Mouse (Mus musculus): Measurements from ENCODE around the gene Barhl2. TPM values are rescaled to one million over a fixed set of nuclear protein-coding genes. Genes with fewer than 3 reads are reported as not detected.

Gene Barhl2
- total and polyA plus RNA-seq, 2 experiments from 2014 or later, result not detected

DNA sequence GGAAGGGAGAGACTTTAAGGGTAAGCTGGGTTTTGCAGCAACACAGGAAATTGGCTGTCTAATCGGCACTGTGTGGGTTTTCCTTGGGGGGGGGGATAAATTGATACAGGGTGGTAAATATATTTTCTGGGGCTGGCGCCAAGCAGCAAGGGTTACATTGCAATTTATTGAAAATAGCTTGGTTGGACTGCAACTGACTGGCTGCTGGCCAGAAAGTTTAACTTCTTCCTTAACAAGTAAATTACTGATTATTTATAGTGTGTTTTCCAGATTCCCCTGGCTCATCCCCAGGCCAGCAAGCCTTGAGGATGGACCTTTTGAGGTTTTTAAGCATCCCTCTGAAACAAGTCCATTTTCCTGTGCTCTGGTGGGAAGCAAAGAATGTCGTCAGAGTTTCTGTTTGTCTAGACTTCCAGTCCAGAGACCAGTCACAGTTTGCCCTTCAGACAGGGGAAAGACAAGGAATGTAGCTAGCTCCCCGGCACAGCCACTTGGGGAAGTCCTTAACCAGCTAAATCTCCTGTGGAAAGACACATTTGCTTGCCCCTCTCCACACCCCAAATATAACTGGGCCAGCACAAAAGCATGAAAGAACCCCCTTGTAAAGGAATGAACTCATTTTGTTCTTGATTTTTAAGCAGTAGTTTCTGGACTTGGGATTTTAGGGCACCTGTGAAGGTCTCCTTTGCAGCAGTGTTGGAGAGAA, 8.1 kb downstream of the Barhl2 start:
- ATAC-seq (ENCODE audit: insufficient read depth, low read depth), result no peak
- H3K9ac ChIP-seq (replicated peaks; ENCODE audit: low read depth, low read length), result no peak overlapping the region
- WGBS, result 20% methylated on average over 4 of the region's 4 CpGs
- no peak overlapping the region for H3K27ac ChIP-seq (ENCODE audit: low read depth)
- H3K9me3 ChIP-seq (replicated peaks; ENCODE audit: control insufficient read depth, low read length), result no peaks in the 10 kb centered on the region; the same call in 1 of the 2 replicates
- no peaks in the 10 kb centered on the region for H3K36me3 ChIP-seq (replicated peaks; ENCODE audit: control insufficient read depth, insufficient read depth, low read length)
- DNase-seq (ENCODE audit: low spot score), result no peak
- H3K4me1 ChIP-seq (ENCODE audit: control insufficient read depth, insufficient read depth), result no peaks in the 10 kb centered on the region
- TF ChIP-seq EP300 (IDR thresholded peaks at IDR 0.05; ENCODE audit: low read depth), result no peak
- no peak for TF ChIP-seq CTCF (IDR thresholded peaks at IDR 0.05; ENCODE audit: low read depth)
- no peak overlapping the region for H3K4me3 ChIP-seq (ENCODE audit: low read depth, low read length)
- peaks cover 98% of the 10 kb centered on the region for H3K27me3 ChIP-seq (ENCODE audit: control insufficient read depth, insufficient read depth, low read length)
- no peak overlapping the region for H3K4me2 ChIP-seq (ENCODE audit: low read depth, low read length)

DNA sequence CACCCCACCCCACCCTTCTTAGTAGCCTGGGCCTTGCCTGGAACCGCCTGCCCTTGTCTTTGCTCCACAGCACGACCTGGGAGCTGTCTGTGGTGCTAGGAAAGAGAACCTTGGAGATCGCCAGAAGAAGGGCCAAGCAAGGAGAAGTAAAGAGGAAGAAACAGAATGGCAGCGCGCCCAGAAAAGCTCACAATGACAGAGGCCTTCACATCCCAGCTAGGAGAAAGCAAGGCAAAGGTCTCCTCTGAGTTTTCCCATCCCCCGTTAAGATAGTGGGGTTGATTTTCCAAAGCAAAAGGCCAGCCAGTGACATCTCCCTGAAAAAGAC, 9.2 kb downstream of the Barhl2 start:
- Histone ChIP-seq H3K9me3 (replicated peaks; ENCODE audit: control insufficient read depth, low read length) (no peaks in the 10 kb centered on the region; the same call in 1 of the 2 replicates), H3K4me3 (ENCODE audit: low read depth, low read length) (no peak overlapping the region), H3K4me2 (ENCODE audit: low read depth, low read length) (no peak overlapping the region), H3K27ac (ENCODE audit: low read depth) (no peak overlapping the region), H3K27me3 (ENCODE audit: control insufficient read depth, insufficient read depth, low read length) (peaks cover 88% of the 10 kb centered on the region), H3K4me1 (ENCODE audit: control insufficient read depth, insufficient read depth) (no peaks in the 10 kb centered on the region), H3K36me3 (replicated peaks; ENCODE audit: control insufficient read depth, insufficient read depth, low read length) (no peaks in the 10 kb centered on the region), H3K9ac (replicated peaks; ENCODE audit: low read depth, low read length) (no peak overlapping the region)
- no peak for ATAC-seq (ENCODE audit: insufficient read depth, low read depth)
- under 1% methylated on average over 6 of the region's 6 CpGs for WGBS
- no peak for TF ChIP-seq EP300 (IDR thresholded peaks at IDR 0.05; ENCODE audit: low read depth)
- TF ChIP-seq CTCF (IDR thresholded peaks at IDR 0.05; ENCODE audit: low read depth), result no peak
- no peak for DNase-seq (ENCODE audit: low spot score)

DNA sequence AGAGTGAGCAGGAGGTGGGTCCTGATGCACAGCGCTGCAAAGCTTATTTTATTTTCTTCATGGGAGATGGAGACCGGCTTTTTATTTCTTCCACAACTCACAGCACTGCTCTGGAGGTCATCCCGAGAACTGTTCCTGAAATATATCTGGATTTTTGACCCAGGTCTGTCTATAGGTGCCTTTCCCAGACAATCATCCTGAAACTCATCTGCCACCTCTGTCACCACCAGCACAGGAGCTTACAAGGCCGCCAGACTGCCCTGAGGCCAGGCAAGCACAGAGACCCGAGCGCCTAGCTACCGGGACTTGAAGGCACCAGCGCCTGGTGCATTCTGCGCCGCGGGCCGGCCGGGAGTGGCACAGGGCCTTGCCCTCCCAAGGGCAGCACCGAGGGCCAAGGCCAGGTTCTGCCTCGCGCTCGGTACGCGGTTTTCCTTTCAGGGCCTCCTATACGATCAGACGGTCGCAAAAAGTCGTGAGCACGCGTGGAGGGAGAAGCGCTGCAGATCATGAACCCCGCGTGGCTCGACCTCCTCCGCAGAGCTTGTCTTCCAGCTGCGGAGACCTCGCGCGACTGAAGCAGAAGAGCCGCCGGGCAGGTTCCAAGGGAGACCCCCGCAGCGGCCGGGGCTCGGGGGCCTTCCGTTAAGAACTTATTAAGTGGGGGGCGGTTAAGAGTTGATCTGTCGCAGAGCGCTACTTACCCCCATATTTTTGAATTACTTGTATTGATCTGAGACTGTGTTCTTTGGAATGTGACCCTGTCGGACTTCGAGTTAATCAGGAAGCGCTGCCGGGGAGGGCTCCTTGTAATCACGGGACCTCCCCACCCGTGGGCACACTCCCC, 9.8 kb downstream of the Barhl2 start:
- 6% methylated on average over 50 of the region's 50 CpGs for WGBS

DNA sequence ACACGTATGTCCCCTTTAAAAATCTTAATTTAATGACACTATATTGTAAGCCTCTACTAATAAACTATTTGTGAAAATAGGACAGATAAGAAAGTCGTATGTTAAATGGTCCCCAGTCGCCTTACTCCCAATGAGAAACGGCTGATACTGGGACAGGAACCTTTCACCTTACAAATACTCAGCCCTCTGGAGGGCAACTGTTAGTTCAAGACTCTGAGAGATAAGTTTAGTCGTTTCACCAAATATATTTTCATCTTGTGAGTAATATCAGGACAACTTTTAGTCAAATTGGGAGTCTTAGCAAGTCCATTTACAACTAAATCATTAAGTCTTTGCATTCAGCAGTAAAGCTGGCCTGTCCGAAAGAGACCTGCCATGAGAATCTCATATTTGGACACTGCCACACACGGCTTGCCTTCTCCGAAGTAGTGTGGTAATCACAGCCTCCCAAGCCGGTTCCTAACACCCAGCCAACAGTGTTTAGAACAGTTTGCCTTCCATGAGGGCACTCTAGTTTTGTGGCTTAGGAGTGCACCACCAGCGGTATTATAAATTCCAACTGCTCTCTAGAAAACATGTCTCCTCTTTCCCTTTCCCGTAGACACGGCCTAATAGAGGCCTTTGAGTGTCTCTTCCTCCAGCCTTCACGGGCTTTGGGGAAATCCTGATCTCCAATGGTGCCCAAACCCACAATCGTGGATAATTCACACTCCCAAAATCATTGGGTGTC, 10.7 kb downstream of the Barhl2 start:
- Histone ChIP-seq H3K4me1 (ENCODE audit: control insufficient read depth, insufficient read depth) (no peaks in the 10 kb centered on the region), H3K4me2 (ENCODE audit: low read depth, low read length) (no peak overlapping the region), H3K9ac (replicated peaks; ENCODE audit: low read depth, low read length) (no peak overlapping the region), H3K4me3 (ENCODE audit: low read depth, low read length) (no peak overlapping the region), H3K27me3 (ENCODE audit: control insufficient read depth, insufficient read depth, low read length) (peaks cover 82% of the 10 kb centered on the region), H3K9me3 (replicated peaks; ENCODE audit: control insufficient read depth, low read length) (no peaks in the 10 kb centered on the region), H3K36me3 (replicated peaks; ENCODE audit: control insufficient read depth, insufficient read depth, low read length) (no peaks in the 10 kb centered on the region), H3K27ac (ENCODE audit: low read depth) (no peak overlapping the region)
- WGBS, result 47% methylated on average over 14 of the region's 14 CpGs
- no peak for TF ChIP-seq EP300 (IDR thresholded peaks at IDR 0.05; ENCODE audit: low read depth)
- TF ChIP-seq CTCF (IDR thresholded peaks at IDR 0.05; ENCODE audit: low read depth), result no peak
- DNase-seq (ENCODE audit: low spot score) (no peak), ATAC-seq (ENCODE audit: insufficient read depth, low read depth) (no peak)

More for the DNA sequence above, 9.8 kb downstream of the Barhl2 start:
- TF ChIP-seq CTCF (IDR thresholded peaks at IDR 0.05; ENCODE audit: low read depth) (no peak), EP300 (IDR thresholded peaks at IDR 0.05; ENCODE audit: low read depth) (no peak)
- H3K27me3 ChIP-seq (ENCODE audit: control insufficient read depth, insufficient read depth, low read length), result peaks cover 85% of the 10 kb centered on the region
- no peaks in the 10 kb centered on the region; the same call in 1 of the 2 replicates for H3K9me3 ChIP-seq (replicated peaks; ENCODE audit: control insufficient read depth, low read length)
- DNase-seq (ENCODE audit: low spot score), result no peak
- H3K4me1 ChIP-seq (ENCODE audit: control insufficient read depth, insufficient read depth), result no peaks in the 10 kb centered on the region
- no peak overlapping the region for H3K9ac ChIP-seq (replicated peaks; ENCODE audit: low read depth, low read length)
- no peak for ATAC-seq (ENCODE audit: insufficient read depth, low read depth)
- no peaks in the 10 kb centered on the region for H3K36me3 ChIP-seq (replicated peaks; ENCODE audit: control insufficient read depth, insufficient read depth, low read length)
- H3K4me3 ChIP-seq (ENCODE audit: low read depth, low read length), result no peak overlapping the region
- H3K27ac ChIP-seq (ENCODE audit: low read depth), result no peak overlapping the region
- no peak overlapping the region for H3K4me2 ChIP-seq (ENCODE audit: low read depth, low read length)

DNA sequence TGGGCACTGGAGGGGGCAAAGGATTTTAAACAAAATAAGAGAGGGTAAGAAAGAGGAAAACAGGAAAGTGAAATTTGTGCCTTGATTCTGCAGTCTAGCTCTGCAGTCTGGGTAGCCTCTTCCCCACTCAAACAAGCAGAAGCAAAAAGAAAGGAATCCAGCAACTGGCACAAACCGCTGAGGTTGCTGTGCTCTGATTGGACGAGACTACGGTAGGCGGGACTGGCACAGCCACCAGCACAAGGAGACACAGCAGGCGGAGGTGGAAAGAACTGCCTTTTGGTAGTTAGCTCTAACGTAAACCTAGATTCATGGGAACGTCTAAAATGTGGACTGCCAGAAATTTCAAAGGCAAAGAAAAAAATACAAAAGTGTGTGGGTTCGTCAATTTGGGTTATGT, 11.4 kb downstream of the Barhl2 start:
- Histone ChIP-seq H3K4me3 (ENCODE audit: low read depth, low read length) (no peak overlapping the region), H3K36me3 (replicated peaks; ENCODE audit: control insufficient read depth, insufficient read depth, low read length) (no peaks in the 10 kb centered on the region), H3K4me1 (ENCODE audit: control insufficient read depth, insufficient read depth) (no peaks in the 10 kb centered on the region), H3K4me2 (ENCODE audit: low read depth, low read length) (no peak overlapping the region), H3K27me3 (ENCODE audit: control insufficient read depth, insufficient read depth, low read length) (peaks cover 75% of the 10 kb centered on the region), H3K9ac (replicated peaks; ENCODE audit: low read depth, low read length) (no peak overlapping the region), H3K9me3 (replicated peaks; ENCODE audit: control insufficient read depth, low read length) (no peaks in the 10 kb centered on the region), H3K27ac (ENCODE audit: low read depth) (no peak overlapping the region)
- WGBS, result 4% methylated on average over 8 of the region's 8 CpGs
- no peak for DNase-seq (ENCODE audit: low spot score)
- no peak for ATAC-seq (ENCODE audit: insufficient read depth, low read depth)
- TF ChIP-seq CTCF (IDR thresholded peaks at IDR 0.05; ENCODE audit: low read depth), result no peak
- no peak for TF ChIP-seq EP300 (IDR thresholded peaks at IDR 0.05; ENCODE audit: low read depth)
